Mouse (Mus musculus) splenic B cell, adult 2 months (primary cell): Measurements from ENCODE around the gene Tnfsf9.

Source experiments
- DNase-seq: peaks from one replicate; pipeline ENCODE4 v3.0.0-alpha.2; 2011; ENCODE audit warnings: low read depth, low spot score
- H3K27me3 ChIP-seq: 2 replicates; pipeline ENCODE4 v1.6.1; 2012; ENCODE audit warnings: mild to moderate bottlenecking, low read length, moderate library complexity, mixed read lengths; ENCODE audit not compliant: control insufficient read depth, poor library complexity, insufficient read depth, severe bottlenecking
- H3K36me3 ChIP-seq: 2 replicates; pipeline ENCODE4 v1.6.1; 2012; ENCODE audit warnings: mild to moderate bottlenecking, low read length, moderate library complexity, mixed read lengths; ENCODE audit not compliant: control insufficient read depth, poor library complexity, insufficient read depth, severe bottlenecking

The Tnfsf9 gene

DNA sequence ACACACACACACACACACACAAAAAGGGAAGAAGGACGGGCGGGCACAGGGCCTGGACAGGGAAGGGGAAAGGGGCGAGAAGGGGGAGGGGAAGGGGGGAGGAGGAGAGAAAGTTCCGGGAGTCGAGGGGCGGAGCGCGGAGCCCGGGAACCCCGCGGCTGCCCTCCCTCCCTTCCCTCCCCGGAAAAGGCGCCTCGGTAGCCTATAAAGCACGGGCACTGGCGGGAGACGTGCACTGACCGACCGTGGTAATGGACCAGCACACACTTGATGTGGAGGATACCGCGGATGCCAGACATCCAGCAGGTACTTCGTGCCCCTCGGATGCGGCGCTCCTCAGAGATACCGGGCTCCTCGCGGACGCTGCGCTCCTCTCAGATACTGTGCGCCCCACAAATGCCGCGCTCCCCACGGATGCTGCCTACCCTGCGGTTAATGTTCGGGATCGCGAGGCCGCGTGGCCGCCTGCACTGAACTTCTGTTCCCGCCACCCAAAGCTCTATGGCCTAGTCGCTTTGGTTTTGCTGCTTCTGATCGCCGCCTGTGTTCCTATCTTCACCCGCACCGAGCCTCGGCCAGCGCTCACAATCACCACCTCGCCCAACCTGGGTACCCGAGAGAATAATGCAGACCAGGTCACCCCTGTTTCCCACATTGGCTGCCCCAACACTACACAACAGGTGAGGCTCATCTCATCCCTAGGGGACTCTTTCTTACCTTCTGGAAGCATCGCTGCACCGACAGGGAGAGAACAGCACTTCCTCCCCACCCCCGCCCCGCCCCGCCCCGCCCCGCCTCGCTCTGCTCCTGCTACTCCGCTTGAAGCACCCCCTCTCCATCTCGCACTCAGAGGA lies at the start of gene Tnfsf9:
Gene Tnfsf9 (plus strand): TSS at position 145 of the 854 bp plus-strand sequence.
- Histone ChIP-seq H3K27me3 (no peaks in the 10 kb centered on the region), H3K36me3 (no peaks in the 10 kb centered on the region)
- DNase-seq, result peak; percentile 37

DNA sequence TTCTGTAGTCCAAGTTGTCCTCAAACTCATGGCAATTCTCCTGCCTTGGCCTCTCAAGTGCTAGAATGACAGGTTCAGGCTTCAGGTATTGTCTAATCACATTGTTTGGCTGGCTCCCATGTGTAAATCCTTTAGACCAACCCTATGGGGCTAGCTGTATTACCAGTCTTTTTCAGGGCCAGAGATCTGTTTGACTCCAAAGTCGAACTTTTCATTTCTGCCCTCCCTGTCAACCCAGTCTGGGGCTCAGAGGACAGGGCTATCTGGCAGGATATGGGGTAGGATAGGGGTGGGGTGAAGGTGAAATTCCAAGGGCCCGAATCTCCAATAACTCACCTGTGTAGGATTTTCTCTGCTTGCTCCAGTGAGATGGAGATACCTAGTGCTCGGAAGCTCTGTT lies 48.9 kb upstream of the Tnfsf9 start:
- no peaks in the 10 kb centered on the region for H3K36me3 ChIP-seq
- no peaks in the 10 kb centered on the region for H3K27me3 ChIP-seq
- no peak for DNase-seq

DNA sequence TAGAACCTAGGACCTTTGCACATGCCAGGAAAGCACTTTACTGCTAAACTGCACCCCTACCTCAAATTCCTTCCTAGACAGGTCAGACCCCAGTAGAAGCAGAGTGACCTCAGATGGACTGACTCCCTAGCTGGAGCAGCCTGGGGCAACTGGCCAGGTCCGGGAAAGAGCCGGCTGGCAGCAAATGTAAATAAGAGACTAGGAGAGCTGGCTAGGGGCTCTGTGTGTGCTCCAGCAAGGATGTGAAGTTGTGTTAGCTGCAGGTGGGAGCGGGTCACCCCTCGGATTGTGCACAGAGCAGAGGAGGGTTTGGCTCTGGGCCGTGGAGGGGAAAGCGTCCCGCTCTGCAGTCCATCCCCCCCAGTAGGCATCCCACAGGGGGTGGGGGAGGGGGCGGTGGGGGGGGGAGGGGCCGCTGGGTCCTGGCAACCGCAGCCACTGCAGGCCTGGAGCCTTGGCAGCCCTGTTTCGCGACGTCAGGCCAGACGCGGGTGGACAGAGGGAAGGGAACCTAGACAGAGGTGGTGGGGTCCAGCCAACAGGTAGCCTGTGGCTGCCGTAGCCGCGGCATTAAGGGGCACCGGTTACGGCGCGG lies 46.1 kb upstream of the Tnfsf9 start, which contains the start of gene Crb3:
Gene Crb3 (plus strand): TSS at position 215 of the 595 bp plus-strand sequence.
- no peak for DNase-seq
- Histone ChIP-seq H3K27me3 (no peaks in the 10 kb centered on the region), H3K36me3 (no peaks in the 10 kb centered on the region)

DNA sequence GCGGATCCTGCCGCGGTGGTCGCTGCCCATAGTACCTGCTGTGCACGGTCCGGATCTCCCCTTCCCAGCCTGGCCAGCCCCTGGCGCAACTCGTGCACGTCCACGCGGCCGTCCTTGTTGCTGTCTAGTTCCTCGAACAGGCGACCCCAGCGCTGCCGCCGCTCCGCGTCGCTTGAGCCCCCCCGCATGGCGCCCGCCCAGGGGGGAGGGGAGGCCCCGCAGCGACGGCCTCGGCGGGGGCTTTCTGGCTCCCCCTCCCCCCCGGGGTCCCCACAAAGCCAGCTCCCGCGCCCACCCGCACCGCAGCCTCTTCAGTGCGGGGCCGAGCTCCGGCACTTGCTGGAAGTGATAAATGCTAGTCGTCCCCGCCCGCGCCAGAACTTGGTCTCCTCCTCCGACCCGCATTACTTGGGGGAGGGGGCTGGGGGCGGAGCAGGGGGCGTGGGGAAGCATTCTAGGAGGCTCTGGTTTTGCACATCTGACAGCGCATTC lies 45.6 kb upstream of the Tnfsf9 start, which contains the start of gene Slc25a23:
Gene Slc25a23 (minus strand): TSS at position 378 of the 492 bp plus-strand sequence.
- H3K36me3 ChIP-seq, result no peaks in the 10 kb centered on the region
- no peaks in the 10 kb centered on the region for H3K27me3 ChIP-seq
- peak; percentile 50 for DNase-seq

DNA sequence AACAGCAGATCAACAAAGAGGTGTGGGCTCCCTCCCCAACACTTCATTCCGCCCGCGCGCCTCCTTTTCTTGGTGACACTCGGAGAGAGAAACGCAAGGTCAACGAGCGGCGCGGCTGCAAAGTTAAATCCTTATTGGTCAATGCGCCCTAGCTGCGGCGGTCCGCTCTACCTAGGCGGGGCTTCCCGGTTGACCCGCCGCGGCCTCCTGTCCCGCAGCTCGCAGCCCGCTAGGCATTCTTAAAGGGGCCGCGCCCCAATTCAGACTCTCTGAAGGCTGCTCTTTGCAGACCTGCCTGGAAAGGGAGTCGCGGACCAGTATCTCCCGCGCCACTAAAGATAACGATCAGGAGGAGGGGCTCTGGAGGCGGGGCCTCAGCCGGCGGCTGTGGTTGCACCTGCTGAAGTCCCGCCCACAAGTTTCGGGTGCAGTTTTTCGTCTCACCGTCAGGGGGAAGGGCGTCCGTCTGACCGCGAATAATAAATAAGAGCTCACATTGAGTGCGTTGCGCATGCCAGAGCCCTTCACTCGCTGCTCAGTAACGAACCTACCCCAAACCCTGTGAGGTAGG lies 44.8 kb upstream of the Tnfsf9 start:
- peak; percentile 97 for DNase-seq
- no peaks in the 10 kb centered on the region for H3K36me3 ChIP-seq
- no peaks in the 10 kb centered on the region for H3K27me3 ChIP-seq

DNA sequence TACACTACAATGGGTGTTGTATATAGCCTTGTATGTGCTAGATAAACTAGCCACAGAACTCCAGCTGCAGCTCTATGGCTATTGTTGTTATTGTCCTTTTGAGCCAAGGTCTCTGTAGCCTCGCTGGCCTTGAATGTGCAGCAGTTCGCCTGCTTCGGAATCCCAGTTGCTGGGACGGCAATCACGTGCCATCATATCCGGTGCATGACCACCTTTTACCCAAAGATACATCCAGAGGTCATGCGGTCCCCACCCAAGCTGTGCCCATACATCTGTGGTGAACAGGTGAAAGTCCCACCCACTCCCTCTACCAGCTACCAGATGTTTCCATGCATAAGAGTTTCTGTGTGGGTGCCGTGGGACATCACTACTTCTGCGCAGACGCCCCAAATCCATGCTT lies 44.1 kb upstream of the Tnfsf9 start:
- Histone ChIP-seq H3K36me3 (peaks cover 1% of the 10 kb centered on the region; the same call in 1 of the 2 replicates), H3K27me3 (no peaks in the 10 kb centered on the region)
- peak; percentile 66 for DNase-seq

DNA sequence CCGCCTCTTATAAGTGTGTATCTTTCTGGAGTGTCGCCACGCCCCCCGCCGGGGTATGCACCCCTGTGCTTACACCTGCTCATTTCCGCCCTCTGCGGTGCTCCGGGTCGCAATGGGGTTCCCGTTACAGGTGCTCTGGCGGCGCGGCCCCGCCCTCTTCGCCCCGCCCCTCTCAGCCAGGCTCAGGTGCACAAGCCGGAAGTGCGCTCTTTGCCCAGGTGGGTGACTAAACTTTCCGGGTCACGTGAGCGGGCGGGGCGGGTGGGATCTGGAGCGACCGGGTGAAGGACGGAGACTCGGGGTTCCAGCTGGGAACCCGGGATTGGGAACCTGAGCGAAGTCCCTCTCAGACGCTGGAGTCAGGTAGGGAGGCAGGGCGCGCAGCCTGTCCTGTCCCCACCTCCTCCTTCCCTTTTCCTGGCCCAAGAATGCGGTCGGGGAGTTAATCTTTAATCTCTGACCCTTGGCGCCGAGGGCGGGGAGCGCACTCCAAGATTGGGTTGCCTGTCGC lies 43.1 kb upstream of the Tnfsf9 start:
- Histone ChIP-seq H3K36me3 (peaks cover 4% of the 10 kb centered on the region), H3K27me3 (no peaks in the 10 kb centered on the region)
- peak; percentile 84 for DNase-seq

DNA sequence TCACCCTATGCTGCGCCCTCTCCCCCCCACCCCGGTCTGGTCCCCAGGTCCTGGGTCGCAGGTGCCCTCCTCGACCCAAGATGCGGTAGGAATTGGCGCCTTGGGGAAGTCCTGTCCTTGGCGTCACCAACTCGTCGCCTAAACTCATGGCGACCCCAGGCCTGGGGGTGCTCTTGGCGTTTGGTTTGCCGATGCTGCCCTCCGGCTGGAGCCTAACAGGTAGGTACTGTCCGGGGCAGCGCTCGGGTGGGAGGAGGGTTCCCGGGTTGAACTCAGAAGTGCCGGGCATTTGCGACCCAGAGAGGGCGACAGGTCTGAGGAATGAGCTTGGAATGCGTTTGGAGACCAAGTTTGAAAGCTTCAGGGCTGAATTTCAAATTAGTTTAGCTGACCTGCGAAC lies 42.6 kb upstream of the Tnfsf9 start:
- no peak for DNase-seq
- peaks cover 4% of the 10 kb centered on the region for H3K36me3 ChIP-seq

DNA sequence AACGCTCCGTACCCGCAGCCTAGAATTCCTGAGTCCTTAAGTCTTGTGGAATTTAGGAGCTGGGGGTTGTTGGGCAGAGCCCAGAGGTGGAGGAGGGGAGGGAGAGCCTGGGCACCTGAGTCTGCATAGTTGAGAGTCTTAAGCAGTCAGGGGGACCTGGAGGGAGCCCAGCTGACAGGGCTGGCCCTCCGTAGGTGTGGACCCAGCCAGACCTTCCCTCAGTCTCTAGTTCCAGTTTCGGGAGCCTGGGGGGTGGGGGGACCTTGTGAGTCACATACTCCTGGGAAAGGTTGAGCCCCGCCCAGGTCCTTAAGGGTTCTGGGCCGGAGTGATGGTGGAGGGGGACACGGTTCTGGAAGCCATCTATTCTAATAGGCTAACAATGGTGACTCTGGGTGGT lies 42.1 kb upstream of the Tnfsf9 start:
- Histone ChIP-seq H3K27me3 (no peaks in the 10 kb centered on the region), H3K36me3 (peaks cover 4% of the 10 kb centered on the region)
- DNase-seq, result no peak

More for the DNA sequence above, 42.6 kb upstream of the Tnfsf9 start:
- H3K27me3 ChIP-seq, result no peaks in the 10 kb centered on the region

DNA sequence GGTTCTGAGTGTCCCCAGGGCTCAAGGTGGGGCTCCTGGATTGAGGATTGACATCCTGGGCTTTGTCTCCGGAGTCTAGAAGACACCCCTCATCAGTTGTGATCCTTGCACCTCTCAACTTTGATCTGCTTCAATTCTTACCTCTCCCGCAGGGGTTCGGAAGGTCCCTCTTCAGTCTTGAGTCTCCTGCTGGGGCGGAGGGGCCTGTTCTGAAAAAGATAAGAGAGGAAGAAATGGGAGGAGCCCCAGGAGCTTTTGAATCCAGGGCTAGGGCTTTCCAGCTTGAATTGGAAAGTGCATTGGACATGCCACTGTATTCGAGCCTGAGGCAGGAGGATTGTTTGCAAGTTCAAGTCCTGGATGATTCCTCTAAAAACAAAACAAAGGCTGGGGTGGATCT lies 38.2 kb upstream of the Tnfsf9 start:
- no peak for DNase-seq
- Histone ChIP-seq H3K36me3 (peaks cover 11% of the 10 kb centered on the region), H3K27me3 (no peaks in the 10 kb centered on the region)

DNA sequence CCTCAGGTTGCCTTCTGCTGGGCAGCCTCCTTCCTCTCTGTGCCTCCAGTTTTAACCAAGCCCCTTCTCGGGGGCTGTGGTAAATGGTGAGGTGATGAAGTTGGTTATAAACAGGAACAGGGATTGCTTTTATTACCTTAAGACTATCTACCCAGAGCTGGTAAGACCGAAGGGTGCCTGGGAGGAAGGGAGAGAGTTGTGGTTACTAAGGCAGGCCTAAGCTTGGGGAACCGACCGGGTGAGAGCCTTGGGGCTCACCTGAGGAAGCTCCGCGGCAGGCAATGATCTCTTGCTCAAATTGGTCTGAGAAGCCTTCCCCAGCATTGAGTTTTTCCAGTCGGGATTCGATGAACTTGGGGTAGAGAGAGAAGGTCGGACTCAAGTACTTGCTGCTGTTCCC lies 34.9 kb upstream of the Tnfsf9 start:
- Histone ChIP-seq H3K27me3 (no peaks in the 10 kb centered on the region), H3K36me3 (peaks cover 11% of the 10 kb centered on the region)
- no peak for DNase-seq

DNA sequence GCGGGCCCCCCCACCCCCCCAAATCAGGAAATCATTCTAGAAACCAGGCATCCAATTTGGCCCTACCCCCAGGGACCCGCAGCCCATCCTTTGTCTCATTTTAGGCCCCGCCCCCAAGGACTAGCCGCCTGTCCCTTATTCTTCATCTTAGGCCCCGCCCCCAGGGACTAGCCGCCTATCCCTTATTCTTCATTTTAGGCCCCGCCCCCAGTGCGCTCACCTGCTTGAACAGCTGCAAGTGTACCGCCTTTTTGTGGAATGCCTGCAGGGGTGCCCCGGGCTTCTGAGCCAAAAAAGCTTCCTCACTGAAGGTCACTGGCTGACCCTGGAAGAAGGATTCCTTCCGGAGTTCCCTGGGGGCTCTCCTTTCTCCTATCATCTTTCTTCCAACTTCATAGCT lies 34.4 kb upstream of the Tnfsf9 start:
- Histone ChIP-seq H3K27me3 (no peaks in the 10 kb centered on the region), H3K36me3 (peaks cover 11% of the 10 kb centered on the region)
- no peak for DNase-seq

DNA sequence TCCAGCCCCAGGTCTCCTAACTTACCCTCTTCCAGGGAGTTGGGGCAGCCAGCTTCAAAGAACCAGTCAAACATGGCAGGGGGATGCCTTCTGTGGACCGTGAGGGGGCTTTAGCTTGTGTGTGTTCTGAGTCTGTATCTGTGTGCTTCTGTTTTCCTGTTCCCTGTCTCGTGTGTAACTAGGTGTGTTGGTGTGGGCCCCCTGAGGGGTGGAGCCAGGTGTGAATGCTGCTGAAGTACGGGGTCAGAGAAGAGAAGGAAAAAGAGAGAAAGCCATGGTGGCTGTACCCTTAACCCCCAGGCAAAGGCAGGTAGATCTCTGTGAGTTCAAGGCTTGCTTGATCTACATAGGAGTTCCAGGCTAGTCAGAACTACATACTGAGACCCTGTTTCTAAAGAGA lies 28.2 kb upstream of the Tnfsf9 start:
- Histone ChIP-seq H3K36me3 (no peaks in the 10 kb centered on the region), H3K27me3 (no peaks in the 10 kb centered on the region)
- DNase-seq, result no peak

DNA sequence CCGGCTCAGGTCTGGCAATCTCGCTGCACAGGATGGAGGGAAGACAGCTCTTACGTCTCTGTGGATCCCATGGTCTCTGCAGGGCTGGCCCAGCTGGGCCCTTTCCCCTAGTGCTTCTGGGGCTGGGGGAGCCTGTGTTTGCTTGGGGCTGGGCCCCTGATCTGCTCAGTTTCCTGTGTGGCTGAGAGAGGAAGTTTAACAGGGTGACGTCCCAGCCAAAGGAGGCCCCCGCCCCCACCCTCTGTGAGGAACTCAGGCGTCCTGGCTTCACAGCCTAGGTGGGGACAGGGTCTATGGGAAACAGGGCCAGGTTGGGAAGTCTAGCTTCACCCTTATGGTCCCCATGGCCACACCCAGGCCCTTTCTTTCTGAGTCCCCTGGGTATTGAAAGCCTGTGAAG lies 26.8 kb upstream of the Tnfsf9 start, which contains the start of gene Dennd1c:
Gene Dennd1c (minus strand): TSS at position 179 of the 400 bp plus-strand sequence.
- Histone ChIP-seq H3K27me3 (no peaks in the 10 kb centered on the region), H3K36me3 (no peaks in the 10 kb centered on the region)
- peak; percentile 81 for DNase-seq

DNA sequence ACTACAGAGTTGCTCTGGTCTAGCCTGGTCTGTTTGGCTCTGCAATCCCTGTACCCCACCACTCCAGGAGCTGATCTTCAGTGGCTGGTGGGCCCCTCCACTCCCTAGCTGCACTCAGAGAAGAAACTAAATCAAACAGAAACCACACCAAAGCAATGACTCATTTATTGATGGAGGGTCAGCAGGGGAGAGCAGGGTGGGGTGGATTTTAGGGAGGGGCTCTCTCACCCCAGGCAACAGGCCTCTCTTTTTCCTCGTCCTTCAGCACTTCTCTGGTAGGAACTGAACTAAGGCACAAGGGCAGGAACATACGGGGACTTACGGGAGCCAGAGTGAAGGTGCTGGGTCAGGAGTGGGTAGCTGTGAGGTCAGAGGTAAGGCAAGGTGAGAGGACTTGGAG lies 25.2 kb upstream of the Tnfsf9 start:
- Histone ChIP-seq H3K36me3 (no peaks in the 10 kb centered on the region), H3K27me3 (no peaks in the 10 kb centered on the region)
- no peak for DNase-seq
